Mouse (Mus musculus) brain, adult 2 months (tissue): Measurements from ENCODE around the gene Zfp664.

Experiments
- DNase-seq: peaks from one replicate; pipeline ENCODE4 v3.0.0; 2011; ENCODE audit warnings: low read depth, low spot score

Gene Zfp664

DNA sequence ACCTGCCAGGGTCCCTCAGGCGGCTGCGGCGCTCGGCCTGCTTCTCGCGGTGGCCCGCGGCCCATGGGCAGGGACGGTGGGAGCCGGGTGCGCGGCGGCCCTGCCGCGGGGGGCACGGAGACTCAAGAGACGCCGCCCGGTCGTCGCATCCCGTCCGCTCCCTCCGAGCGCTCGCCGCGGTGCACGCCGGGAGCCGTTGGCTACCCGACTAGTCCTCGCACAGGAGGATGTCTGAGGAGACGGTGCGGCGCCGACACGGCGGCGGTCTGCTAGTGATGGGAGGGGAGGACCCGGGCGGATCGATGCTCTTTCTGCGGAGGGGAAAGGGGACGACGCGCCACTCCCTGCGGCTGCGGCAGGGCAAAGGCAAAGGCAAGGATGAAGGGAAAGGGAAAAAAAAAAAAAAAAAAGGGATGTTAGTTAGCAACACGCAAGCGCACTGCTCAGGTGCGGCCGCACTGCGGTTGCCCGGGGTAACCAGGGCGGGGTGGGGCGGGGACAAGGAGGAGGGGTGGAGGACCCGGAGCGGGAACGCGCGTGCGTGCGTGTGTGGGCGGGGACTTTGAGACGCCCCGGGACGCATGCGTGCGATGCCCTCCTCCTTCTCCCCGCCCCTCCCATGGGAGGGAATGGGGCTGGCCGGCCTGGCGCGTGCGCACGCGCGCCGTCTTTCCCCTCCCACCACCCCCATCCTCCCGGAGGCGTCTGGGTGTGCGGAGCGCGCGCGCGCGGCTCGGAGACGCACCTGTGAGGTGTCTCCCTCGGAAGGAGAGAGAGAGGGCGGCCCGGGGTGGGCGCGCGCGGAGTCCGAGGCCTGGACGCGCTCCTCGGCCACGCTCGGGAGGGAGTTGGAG is at the start of gene Zfp664, which contains the start of gene Ccdc92:
Zfp664 (plus strand) TSS at position 679 of the 854 bp plus-strand sequence.
Ccdc92 (minus strand) TSS at position 412 of the 854 bp plus-strand sequence.
- peak; percentile 100 for DNase-seq

DNA sequence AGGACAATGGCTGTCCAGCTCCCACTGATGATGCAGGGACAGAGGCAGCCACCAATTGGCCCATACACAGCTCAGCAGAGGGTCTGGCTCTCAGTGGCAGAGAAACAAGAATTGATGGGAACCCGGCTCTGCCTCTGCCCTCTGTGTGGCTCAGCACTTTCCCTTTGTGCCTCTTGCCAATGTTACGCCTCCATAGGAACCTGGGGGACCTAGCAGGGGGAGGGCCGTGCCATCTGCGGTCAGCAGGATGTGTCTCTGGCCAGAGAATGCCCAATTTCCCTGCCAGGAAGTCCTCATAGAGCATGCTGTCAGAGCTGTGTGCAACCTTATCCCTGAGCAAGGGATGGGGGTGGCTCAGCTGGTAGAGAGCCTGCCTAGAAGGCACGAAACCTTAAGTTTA is 47.7 kb upstream of the Zfp664 start:
- peak; percentile 95 for DNase-seq

GRCm38 (mm10) chr5:124817050-124817449 is 45.4 kb upstream of the Zfp664 start:
- no peak for DNase-seq

DNA sequence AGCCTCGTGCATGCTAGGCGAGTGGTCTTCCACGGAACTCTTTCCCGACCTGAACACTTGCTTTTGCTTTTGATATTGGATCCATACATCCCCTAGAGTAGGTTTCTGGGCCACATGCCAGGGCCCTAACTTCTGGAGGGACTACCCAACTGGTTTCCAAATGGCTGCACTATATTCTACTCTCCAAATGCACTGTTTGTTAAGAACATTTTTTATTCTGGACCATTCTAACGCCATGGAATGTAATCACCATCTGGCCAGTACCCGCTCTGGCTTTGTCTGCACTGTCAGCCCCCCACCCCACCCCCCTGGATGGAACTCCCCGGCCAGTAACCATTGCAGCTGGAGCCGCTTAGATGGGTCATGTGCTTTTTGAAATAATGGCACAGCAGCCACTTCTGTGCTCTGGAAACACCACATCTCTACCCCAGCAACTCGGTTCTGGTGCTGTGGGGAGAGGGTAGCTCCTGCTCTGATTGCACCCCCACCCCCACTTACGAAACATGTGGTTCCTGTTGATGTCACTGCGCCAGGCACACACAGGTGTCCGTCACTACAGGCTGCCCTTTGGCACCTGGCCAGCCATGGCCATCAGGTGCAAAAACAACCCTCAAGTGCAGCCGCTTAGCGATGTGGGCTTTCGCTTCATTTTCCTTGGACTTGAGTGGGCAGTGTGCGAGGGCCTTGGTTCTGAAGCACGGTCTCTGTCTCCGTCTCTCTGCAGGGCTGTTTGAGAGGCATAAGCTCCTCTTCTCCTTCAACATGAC is 40.2 kb upstream of the Zfp664 start:
- peak; percentile 54 for DNase-seq

DNA sequence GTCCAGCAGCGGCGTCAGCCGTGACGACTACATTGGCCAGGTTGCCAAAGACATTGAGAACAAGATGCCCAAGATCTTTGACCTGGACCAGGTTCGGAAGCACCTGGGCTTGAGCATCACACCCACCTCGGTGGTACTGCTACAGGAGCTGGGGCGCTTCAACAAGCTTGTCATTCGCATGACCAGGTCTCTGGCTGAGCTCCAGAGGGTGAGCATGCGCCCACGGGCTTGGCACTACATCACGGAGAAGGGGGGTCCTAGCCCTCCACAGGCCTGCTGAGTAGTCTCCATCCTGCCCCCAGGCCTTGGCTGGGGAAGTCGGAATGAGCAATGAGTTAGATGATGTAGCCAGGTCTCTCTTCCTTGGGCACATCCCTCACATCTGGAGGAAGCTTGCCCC is 32.2 kb upstream of the Zfp664 start:
- no peak for DNase-seq

- DNase-seq: peak; percentile 96
Observed at GRCm38 (mm10) chr5:124835218-124835617, 27.3 kb upstream of the Zfp664 start.

DNA sequence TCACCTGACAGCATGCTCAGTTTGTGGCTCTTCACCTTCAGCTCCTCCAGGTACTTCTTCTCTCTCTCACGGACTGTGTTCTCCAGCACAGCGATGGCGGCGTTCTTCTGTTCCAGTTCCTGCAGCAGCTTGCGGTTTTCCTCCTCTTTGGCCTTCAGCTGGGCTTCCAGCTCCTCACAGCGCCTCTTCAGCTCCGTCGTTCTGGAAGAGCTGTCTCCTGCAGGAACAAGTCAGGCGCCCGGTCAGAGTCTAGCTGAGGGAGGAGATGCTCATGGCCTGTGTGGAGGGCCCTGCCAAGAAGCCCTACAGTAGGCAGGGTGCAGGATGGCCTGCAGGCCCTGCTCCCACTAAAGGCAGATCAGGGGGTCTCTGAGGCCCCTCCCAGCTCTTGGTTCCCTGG is 26.4 kb upstream of the Zfp664 start:
- peak; percentile 64 for DNase-seq

DNA sequence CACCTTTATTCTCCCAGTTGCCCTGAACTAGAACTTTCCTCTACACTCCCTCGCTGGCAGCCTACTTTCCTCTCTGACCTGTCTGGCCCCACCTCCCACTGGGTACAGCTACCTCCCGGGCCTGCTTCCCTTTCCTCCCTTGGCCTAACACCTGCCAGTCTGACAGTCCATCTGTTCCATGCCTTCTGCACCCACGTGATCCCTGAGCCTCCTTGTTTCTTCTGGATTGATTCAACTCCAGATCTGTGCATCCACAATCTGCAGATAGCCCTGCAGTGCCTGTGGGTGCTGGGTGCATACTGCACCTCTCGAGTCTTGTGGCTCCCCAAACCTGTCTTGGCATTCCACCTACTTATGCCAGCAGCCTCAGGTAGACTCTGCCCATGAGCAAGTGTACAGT is 25.9 kb upstream of the Zfp664 start:
- DNase-seq: peak; percentile 97

DNA sequence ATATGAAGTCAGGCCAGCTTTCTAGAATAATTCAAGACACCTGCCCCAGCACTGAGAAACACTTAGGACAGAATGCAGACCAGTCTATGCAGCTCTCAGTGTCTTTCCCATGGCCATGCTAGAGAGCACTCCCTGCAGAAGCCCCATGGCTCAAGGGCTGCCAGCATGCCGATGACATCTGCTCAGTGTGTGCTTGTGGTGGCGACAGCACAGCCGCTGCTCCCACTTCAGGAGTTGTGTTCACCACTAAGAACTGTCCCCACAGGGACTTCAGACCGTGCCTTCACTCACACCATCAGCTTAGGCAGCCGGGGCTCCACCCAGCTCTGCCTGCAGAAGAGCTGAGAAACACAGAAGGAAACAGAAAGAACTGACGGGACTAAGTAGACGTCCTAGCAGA is 22.3 kb upstream of the Zfp664 start:
- DNase-seq: peak; percentile 33

DNA sequence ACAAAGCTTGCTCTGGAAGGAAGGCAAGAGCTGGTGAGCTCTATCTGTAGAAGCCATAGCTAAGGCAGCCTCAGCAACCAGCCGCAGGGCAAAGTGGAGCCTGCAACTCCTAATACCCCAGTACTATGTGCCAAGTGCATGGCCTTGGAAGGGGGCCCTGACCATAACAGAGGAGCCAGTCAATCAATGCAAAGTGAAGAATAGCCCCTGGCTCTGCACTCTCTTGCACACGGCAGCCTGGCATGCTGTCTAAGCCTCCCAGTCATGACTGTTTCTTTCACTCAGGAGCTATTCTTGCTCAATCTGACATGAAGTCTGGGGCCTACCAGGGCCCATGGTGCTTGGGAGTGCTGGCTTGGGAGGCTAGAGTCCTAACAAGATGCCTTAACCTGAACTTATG is 21.8 kb upstream of the Zfp664 start:
- DNase-seq: no peak

- DNase-seq: peak; percentile 46
Observed at GRCm38 (mm10) chr5:124843386-124843785, 19.1 kb upstream of the Zfp664 start.

DNA sequence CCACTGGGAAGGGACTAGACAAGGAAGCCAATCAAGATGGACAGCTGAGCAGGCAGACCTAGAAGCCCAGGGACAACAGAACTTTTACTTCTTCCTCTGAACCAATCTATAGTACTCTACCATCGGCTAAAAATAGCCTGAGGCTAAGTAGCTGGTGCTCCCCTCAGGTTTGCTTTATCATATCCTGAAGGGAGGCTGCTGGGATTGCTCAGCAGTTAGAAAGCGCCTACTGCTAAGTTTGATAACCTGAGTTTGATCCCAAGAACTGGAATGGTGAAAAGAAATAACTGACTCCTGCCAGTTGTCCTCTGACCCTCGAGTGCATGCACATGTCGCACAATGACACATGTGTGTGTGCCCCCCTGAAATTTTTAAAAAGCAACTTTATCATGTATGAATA is 17.6 kb upstream of the Zfp664 start:
- no peak for DNase-seq

DNA sequence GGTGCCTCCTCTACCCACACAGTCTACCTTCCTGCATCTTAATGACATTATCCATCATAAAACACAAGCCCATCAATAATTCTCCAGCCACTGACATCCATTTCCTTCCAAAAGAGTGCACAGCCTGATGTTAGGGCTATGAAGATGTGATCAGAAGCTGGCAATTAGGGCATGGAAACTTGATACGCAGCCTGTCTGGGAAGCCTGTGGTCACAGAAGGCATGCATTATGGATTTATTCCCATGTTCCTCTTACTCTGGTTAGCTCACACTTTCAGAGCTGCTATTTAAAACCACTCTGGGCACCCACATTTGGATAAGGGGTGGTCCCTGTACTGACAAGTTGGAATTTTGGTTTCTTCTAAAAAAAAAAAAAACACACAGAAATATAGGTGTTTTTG is 15.5 kb upstream of the Zfp664 start:
- no peak for DNase-seq

DNA sequence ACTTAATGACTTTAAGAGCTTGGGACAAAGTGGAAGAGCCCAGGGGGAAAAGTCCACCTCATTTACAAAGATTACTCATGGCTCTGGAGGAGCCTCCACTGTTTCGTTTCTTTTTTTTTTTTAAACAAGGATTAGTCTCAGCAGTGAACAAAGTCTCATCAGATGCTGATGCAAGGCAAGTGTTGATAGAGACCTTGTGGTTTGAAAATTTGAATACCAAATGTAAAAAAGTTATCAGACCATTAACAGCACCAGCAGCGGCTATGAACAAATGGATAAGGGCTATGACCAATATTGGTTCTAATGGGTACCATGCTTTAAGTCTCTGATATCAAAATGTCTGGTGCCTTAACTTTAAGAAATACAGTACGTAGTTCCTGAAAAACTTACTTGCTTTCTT is 13.5 kb upstream of the Zfp664 start:
- no peak for DNase-seq

- peak; percentile 69 for DNase-seq
Observed at GRCm38 (mm10) chr5:124851572-124851971, 10.9 kb upstream of the Zfp664 start.

GRCm38 (mm10) chr5:124852294-124852693 is 10.2 kb upstream of the Zfp664 start:
- no peak for DNase-seq

- peak; percentile 93 for DNase-seq
Observed at GRCm38 (mm10) chr5:124853079-124853478, 9.4 kb upstream of the Zfp664 start.

DNA sequence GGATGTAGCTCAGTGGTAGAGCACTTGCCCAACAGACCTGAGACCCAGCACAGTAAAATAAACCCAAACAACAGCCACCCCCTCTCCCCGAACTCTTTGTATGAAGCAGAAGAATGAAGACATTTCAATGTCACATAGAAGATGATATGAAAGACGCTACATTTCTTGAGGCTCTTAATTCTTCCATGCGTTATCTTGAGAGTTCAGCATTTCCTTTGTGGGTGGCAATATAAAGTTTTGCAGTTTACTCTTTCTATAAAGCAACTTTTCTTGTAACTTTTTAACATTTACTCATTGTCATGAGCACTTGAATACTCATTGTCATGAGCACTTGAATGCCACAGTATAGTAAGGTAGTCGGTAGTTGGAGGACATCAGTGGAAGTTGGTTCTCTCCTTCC is 8.3 kb upstream of the Zfp664 start:
- DNase-seq: no peak

GRCm38 (mm10) chr5:124860013-124860412 is 2.5 kb upstream of the Zfp664 start:
- peak; percentile 81 for DNase-seq

DNA sequence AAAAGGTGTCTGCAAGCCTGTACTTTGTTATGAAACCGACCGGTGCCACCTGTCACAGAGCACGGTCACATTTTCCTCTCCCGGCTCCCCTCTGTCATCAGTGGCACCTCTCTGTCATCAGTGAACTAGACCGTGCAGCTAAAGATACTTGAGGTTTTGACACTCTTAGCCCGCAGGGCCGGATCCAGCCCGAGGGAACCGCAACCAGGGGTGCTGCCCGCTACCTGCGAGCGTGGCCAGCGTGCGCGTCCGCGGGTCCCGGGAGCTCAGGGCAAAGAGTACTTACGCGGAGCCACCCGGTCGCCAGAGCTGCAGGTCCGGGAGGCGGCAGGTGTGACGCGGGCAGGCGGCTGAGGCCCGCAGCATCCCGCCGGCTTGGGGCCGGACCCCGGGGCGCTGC is 1.0 kb upstream of the Zfp664 start:
- peak; percentile 79 for DNase-seq

DNA sequence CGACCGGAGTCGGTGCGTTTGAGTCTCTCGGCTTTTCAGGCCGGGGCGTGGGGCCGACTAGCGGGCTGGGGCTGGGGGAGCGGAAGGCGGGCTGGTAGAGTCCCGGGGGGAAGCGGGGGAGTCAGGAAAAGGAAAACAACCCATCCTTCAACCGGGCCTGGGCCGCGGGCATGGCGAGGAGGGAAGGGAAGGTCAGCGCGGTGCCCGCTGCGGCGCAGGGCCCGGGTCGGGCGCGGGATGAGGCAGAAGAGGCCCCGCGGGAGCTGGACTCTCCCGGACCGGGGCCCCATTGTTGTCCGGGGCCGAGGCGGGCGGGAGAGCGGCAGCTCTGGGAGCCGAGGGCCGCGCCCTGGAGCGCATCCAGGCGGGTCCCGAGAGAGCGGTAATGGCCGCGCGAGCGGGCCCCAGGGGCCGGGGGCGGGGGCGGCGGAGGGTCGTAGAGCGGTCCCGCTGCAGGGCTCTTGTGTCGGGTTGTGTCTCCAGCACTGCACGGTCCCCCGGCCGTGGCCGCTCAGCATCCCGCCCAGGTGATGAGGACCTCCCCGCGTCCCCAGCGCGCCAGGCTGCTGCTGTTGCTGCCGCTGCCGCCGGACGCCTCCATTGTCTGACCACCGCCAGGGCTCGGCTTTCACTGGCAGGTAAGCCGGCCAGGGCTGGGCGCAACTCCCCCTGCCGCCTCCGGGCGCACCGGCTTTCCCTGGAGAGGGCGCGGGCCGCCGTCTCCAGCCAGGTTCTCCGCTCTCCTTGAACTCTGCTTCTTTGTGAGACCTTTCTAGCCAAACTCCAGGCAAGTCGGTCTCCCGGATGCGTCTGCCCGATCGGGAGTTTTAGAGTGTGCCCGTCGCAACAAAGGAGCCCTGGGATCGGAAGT is 615 bp downstream of the Zfp664 start:
- DNase-seq: no peak

- peak; percentile 91 for DNase-seq
Observed at GRCm38 (mm10) chr5:124868981-124869380, 6.5 kb downstream of the Zfp664 start.
